Mouse (Mus musculus) activated CD4-positive, CD25-positive, alpha-beta regulatory T cell, adult 4 months (primary cell): ENCODE data around the gene Btnl2. TPM values are rescaled to one million over a fixed set of nuclear protein-coding genes. Genes with fewer than 3 reads are reported as not detected.
A peak's percentile ranks its signal among the peaks of the same experiment; 100 is the strongest.
"Not testable (repeated sequence)": the region's sequence is repeated elsewhere in the genome, so short reads cannot be mapped to it uniquely, and the experiment has no call there.

Experiments used
- ATAC-seq: one replicate; pipeline ENCODE4 v1.8.0; 2017
- polyA plus RNA-seq, 2 experiments: library from polyadenylated mRNA; unstranded; fragments of 100-300 nt; shearing (Covaris generic); gene quantifications; one replicate each; pipeline ENCODE4 v1.2.1; 2017

The Btnl2 gene
- polyA plus RNA-seq: under 1 TPM; 0.17 to 0.42 TPM

GRCm38 (mm10) chr17:34354539-34354938 lies at the start of gene Btnl2:
Btnl2 (plus strand) TSS chr17:34354822.
- no peak for ATAC-seq

GRCm38 (mm10) chr17:34305380-34306030 lies 49.1 kb upstream of the Btnl2 start, which contains the start of gene H2-Eb1:
H2-Eb1 (plus strand) TSS chr17:34305867.
- ATAC-seq: peak; percentile 75

GRCm38 (mm10) chr17:34306407-34306806 lies 48.2 kb upstream of the Btnl2 start:
- ATAC-seq: no peak

- no peak for ATAC-seq
Measured at GRCm38 (mm10) chr17:34307216-34307615, 47.4 kb upstream of the Btnl2 start.

- ATAC-seq: no peak
Measured at GRCm38 (mm10) chr17:34308161-34308560, 46.5 kb upstream of the Btnl2 start.

- ATAC-seq: no peak
Measured at GRCm38 (mm10) chr17:34309225-34309624, 45.4 kb upstream of the Btnl2 start.

GRCm38 (mm10) chr17:34309683-34310385 lies 44.8 kb upstream of the Btnl2 start:
- no peak for ATAC-seq

- not testable (repeated sequence) for ATAC-seq
Measured at GRCm38 (mm10) chr17:34310526-34310925, 44.1 kb upstream of the Btnl2 start.

GRCm38 (mm10) chr17:34312185-34312584 lies 42.4 kb upstream of the Btnl2 start:
- no peak for ATAC-seq

- ATAC-seq: peak; percentile 52
Measured at GRCm38 (mm10) chr17:34313393-34313792, 41.2 kb upstream of the Btnl2 start.

GRCm38 (mm10) chr17:34314286-34314685 lies 40.3 kb upstream of the Btnl2 start:
- ATAC-seq: no peak

- no peak for ATAC-seq
Measured at GRCm38 (mm10) chr17:34315512-34315911, 39.1 kb upstream of the Btnl2 start.

GRCm38 (mm10) chr17:34316697-34317096 lies 37.9 kb upstream of the Btnl2 start:
- ATAC-seq: no peak

GRCm38 (mm10) chr17:34317275-34317674 lies 37.3 kb upstream of the Btnl2 start:
- ATAC-seq: no peak

- ATAC-seq: no peak
Measured at GRCm38 (mm10) chr17:34325436-34325835, 29.2 kb upstream of the Btnl2 start, which contains the start of gene H2-Eb2. H2-Eb2 (plus strand) TSS chr17:34325665.

GRCm38 (mm10) chr17:34326373-34326772 lies 28.2 kb upstream of the Btnl2 start:
- no peak for ATAC-seq

- peak; percentile 78 for ATAC-seq
Measured at GRCm38 (mm10) chr17:34329807-34330206, 24.8 kb upstream of the Btnl2 start.

GRCm38 (mm10) chr17:34331200-34331599 lies 23.4 kb upstream of the Btnl2 start:
- ATAC-seq: no peak

GRCm38 (mm10) chr17:34340619-34341402 lies 13.8 kb upstream of the Btnl2 start:
- ATAC-seq: no peak

- no peak for ATAC-seq
Measured at GRCm38 (mm10) chr17:34344882-34345281, 9.7 kb upstream of the Btnl2 start.

GRCm38 (mm10) chr17:34345486-34345885 lies 9.1 kb upstream of the Btnl2 start:
- no peak for ATAC-seq

- no peak for ATAC-seq
Measured at GRCm38 (mm10) chr17:34346041-34346440, 8.6 kb upstream of the Btnl2 start.

- peak; percentile 91 for ATAC-seq
Measured at GRCm38 (mm10) chr17:34347606-34348308, 6.9 kb upstream of the Btnl2 start.
